Mouse (Mus musculus): ENCODE measurements around the gene Alkbh3. TPM values are rescaled to one million over a fixed set of nuclear protein-coding genes. Genes with fewer than 3 reads are reported as not detected.

The Alkbh3 gene
- polyA plus RNA-seq (2014; fragmentation: Nextera tagmentation; extraction: Ambion mirVana): 68.8 and 76.2 TPM in 2 replicates

- no peaks in the 10 kb centered on the region for H3K9me3 ChIP-seq (ENCODE audit: control insufficient read depth, low read length)
- H3K4me3 ChIP-seq (ENCODE audit: control insufficient read depth in 1 of 2, insufficient read depth in 1 of 2, low read depth in 1 of 2, low read length in 2 of 2): peak within 1 kb of the TSS; percentile 69 to 95
- WGBS: 6% methylated on average over 47 of the region's 47 CpGs
- H3K4me2 ChIP-seq (ENCODE audit: low read length): peak within 1 kb of the TSS; percentile 93
- H3K27me3 ChIP-seq (ENCODE audit: control insufficient read depth, insufficient read depth, low read length): no peaks in the 10 kb centered on the region
- H3K36me3 ChIP-seq (ENCODE audit: control insufficient read depth, insufficient read depth, low read length): peaks cover 30% of the 10 kb centered on the region
- peak; percentile 97 for ATAC-seq (ENCODE audit: insufficient number of reproducible peaks, insufficient read depth, low FRiP score, low read depth)
- peaks cover 6% of the 10 kb centered on the region in 2 experiments; a peak in 3 of 4 replicates for H3K4me1 ChIP-seq (ENCODE audit: control insufficient read depth in 2 of 2, insufficient read depth in 2 of 2, low read length in 2 of 2)
- peak within 1 kb of the TSS; percentile 81 for H3K9ac ChIP-seq (ENCODE audit: low read length)
- H3K27ac ChIP-seq (replicated peaks in 1 of 2; ENCODE audit: control insufficient read depth in 1 of 2, insufficient read depth in 1 of 2, low read depth in 2 of 2, low read length in 2 of 2): peak within 1 kb of the TSS; percentile 49 to 67
These were observed at the start of gene Alkbh3 for GRCm38 (mm10) chr2:94010335-94011291. Gene Alkbh3 (minus strand): TSS chr2:94010807.

- H3K27me3 ChIP-seq (ENCODE audit: control insufficient read depth, insufficient read depth, low read length): no peaks in the 10 kb centered on the region
- H3K36me3 ChIP-seq (ENCODE audit: control insufficient read depth, insufficient read depth, low read length): no peaks in the 10 kb centered on the region
- peaks cover 0 to 5% of the 10 kb centered on the region in 2 experiments; a peak in 1 of 4 replicates for H3K4me1 ChIP-seq (ENCODE audit: control insufficient read depth in 2 of 2, insufficient read depth in 2 of 2, low read length in 2 of 2)
- no peak overlapping the region for H3K4me2 ChIP-seq (ENCODE audit: low read length)
- H3K4me3 ChIP-seq (ENCODE audit: control insufficient read depth in 1 of 2, insufficient read depth in 1 of 2, low read depth in 1 of 2, low read length in 2 of 2): no peak overlapping the region
- 77% methylated on average over 5 of the region's 5 CpGs for WGBS
- H3K27ac ChIP-seq (replicated peaks in 1 of 2; ENCODE audit: control insufficient read depth in 1 of 2, insufficient read depth in 1 of 2, low read depth in 2 of 2, low read length in 2 of 2): no peak overlapping the region
- no peak for ATAC-seq (ENCODE audit: insufficient number of reproducible peaks, insufficient read depth, low FRiP score, low read depth)
- no peaks in the 10 kb centered on the region for H3K9me3 ChIP-seq (ENCODE audit: control insufficient read depth, low read length)
- no peak overlapping the region for H3K9ac ChIP-seq (ENCODE audit: low read length)
These were observed 48.9 kb upstream of the Alkbh3 start for GRCm38 (mm10) chr2:94059459-94059858.

- peaks cover 0 to 7% of the 10 kb centered on the region in 2 experiments; a peak in 2 of 4 replicates for H3K4me1 ChIP-seq (ENCODE audit: control insufficient read depth in 2 of 2, insufficient read depth in 2 of 2, low read length in 2 of 2)
- H3K27me3 ChIP-seq (ENCODE audit: control insufficient read depth, insufficient read depth, low read length): no peaks in the 10 kb centered on the region
- H3K9me3 ChIP-seq (ENCODE audit: control insufficient read depth, low read length): no peaks in the 10 kb centered on the region
- H3K27ac ChIP-seq (replicated peaks in 1 of 2; ENCODE audit: control insufficient read depth in 1 of 2, insufficient read depth in 1 of 2, low read depth in 2 of 2, low read length in 2 of 2): no peak overlapping the region
- no peak overlapping the region for H3K4me2 ChIP-seq (ENCODE audit: low read length)
- no peak overlapping the region for H3K4me3 ChIP-seq (ENCODE audit: control insufficient read depth in 1 of 2, insufficient read depth in 1 of 2, low read depth in 1 of 2, low read length in 2 of 2)
- H3K9ac ChIP-seq (ENCODE audit: low read length): no peak overlapping the region
- ATAC-seq (ENCODE audit: insufficient number of reproducible peaks, insufficient read depth, low FRiP score, low read depth): no peak
- H3K36me3 ChIP-seq (ENCODE audit: control insufficient read depth, insufficient read depth, low read length): no peaks in the 10 kb centered on the region
These were observed 44.2 kb upstream of the Alkbh3 start for GRCm38 (mm10) chr2:94054813-94055212.

GRCm38 (mm10) chr2:94051952-94052351 is 41.3 kb upstream of the Alkbh3 start:
- peaks cover 2 to 14% of the 10 kb centered on the region in 2 experiments; a peak in 2 of 4 replicates for H3K4me1 ChIP-seq (ENCODE audit: control insufficient read depth in 2 of 2, insufficient read depth in 2 of 2, low read length in 2 of 2)
- 87% methylated on average over 5 of the region's 5 CpGs for WGBS
- no peak overlapping the region for H3K4me2 ChIP-seq (ENCODE audit: low read length)
- H3K4me3 ChIP-seq (ENCODE audit: control insufficient read depth in 1 of 2, insufficient read depth in 1 of 2, low read depth in 1 of 2, low read length in 2 of 2): no peak overlapping the region
- no peaks in the 10 kb centered on the region for H3K27me3 ChIP-seq (ENCODE audit: control insufficient read depth, insufficient read depth, low read length)
- H3K36me3 ChIP-seq (ENCODE audit: control insufficient read depth, insufficient read depth, low read length): no peaks in the 10 kb centered on the region
- no peak for ATAC-seq (ENCODE audit: insufficient number of reproducible peaks, insufficient read depth, low FRiP score, low read depth)
- H3K9ac ChIP-seq (ENCODE audit: low read length): no peak overlapping the region
- no peaks in the 10 kb centered on the region for H3K9me3 ChIP-seq (ENCODE audit: control insufficient read depth, low read length)
- no peak overlapping the region for H3K27ac ChIP-seq (replicated peaks in 1 of 2; ENCODE audit: control insufficient read depth in 1 of 2, insufficient read depth in 1 of 2, low read depth in 2 of 2, low read length in 2 of 2)

- Histone ChIP-seq H3K4me2 (ENCODE audit: low read length) (no peak overlapping the region), H3K27me3 (ENCODE audit: control insufficient read depth, insufficient read depth, low read length) (no peaks in the 10 kb centered on the region), H3K36me3 (ENCODE audit: control insufficient read depth, insufficient read depth, low read length) (no peaks in the 10 kb centered on the region), H3K9ac (ENCODE audit: low read length) (no peak overlapping the region), H3K4me3 (ENCODE audit: control insufficient read depth in 1 of 2, insufficient read depth in 1 of 2, low read depth in 1 of 2, low read length in 2 of 2) (no peak overlapping the region), H3K9me3 (ENCODE audit: control insufficient read depth, low read length) (no peaks in the 10 kb centered on the region), H3K27ac (replicated peaks in 1 of 2; ENCODE audit: control insufficient read depth in 1 of 2, insufficient read depth in 1 of 2, low read depth in 2 of 2, low read length in 2 of 2) (no peak overlapping the region), H3K4me1 (ENCODE audit: control insufficient read depth in 2 of 2, insufficient read depth in 2 of 2, low read length in 2 of 2) (peaks cover 4 to 20% of the 10 kb centered on the region in 2 experiments; a peak in 3 of 4 replicates)
- 90% methylated on average over 3 of the region's 3 CpGs for WGBS
- ATAC-seq (ENCODE audit: insufficient number of reproducible peaks, insufficient read depth, low FRiP score, low read depth): no peak
These were observed 40.3 kb upstream of the Alkbh3 start for GRCm38 (mm10) chr2:94050901-94051300.

- H3K36me3 ChIP-seq (ENCODE audit: control insufficient read depth, insufficient read depth, low read length): no peaks in the 10 kb centered on the region
- no peaks in the 10 kb centered on the region for H3K27me3 ChIP-seq (ENCODE audit: control insufficient read depth, insufficient read depth, low read length)
- H3K9me3 ChIP-seq (ENCODE audit: control insufficient read depth, low read length): no peaks in the 10 kb centered on the region
- no peak overlapping the region for H3K4me3 ChIP-seq (ENCODE audit: control insufficient read depth in 1 of 2, insufficient read depth in 1 of 2, low read depth in 1 of 2, low read length in 2 of 2)
- no peak overlapping the region for H3K27ac ChIP-seq (replicated peaks in 1 of 2; ENCODE audit: control insufficient read depth in 1 of 2, insufficient read depth in 1 of 2, low read depth in 2 of 2, low read length in 2 of 2)
- 69% methylated on average over 5 of the region's 5 CpGs for WGBS
- no peak overlapping the region for H3K4me2 ChIP-seq (ENCODE audit: low read length)
- peaks cover 8 to 32% of the 10 kb centered on the region in 2 experiments; a peak in 3 of 4 replicates for H3K4me1 ChIP-seq (ENCODE audit: control insufficient read depth in 2 of 2, insufficient read depth in 2 of 2, low read length in 2 of 2)
- no peak for ATAC-seq (ENCODE audit: insufficient number of reproducible peaks, insufficient read depth, low FRiP score, low read depth)
- no peak overlapping the region for H3K9ac ChIP-seq (ENCODE audit: low read length)
These were observed 39.0 kb upstream of the Alkbh3 start for GRCm38 (mm10) chr2:94049471-94050176.

GRCm38 (mm10) chr2:94048733-94049470 is 38.3 kb upstream of the Alkbh3 start:
- Histone ChIP-seq H3K4me2 (ENCODE audit: low read length) (no peak overlapping the region), H3K4me1 (ENCODE audit: control insufficient read depth in 2 of 2, insufficient read depth in 2 of 2, low read length in 2 of 2) (peaks cover 11 to 38% of the 10 kb centered on the region in 2 experiments), H3K27me3 (ENCODE audit: control insufficient read depth, insufficient read depth, low read length) (no peaks in the 10 kb centered on the region), H3K4me3 (ENCODE audit: control insufficient read depth in 1 of 2, insufficient read depth in 1 of 2, low read depth in 1 of 2, low read length in 2 of 2) (no peak overlapping the region), H3K9me3 (ENCODE audit: control insufficient read depth, low read length) (no peaks in the 10 kb centered on the region), H3K27ac (replicated peaks in 1 of 2; ENCODE audit: control insufficient read depth in 1 of 2, insufficient read depth in 1 of 2, low read depth in 2 of 2, low read length in 2 of 2) (no peak overlapping the region), H3K9ac (ENCODE audit: low read length) (no peak overlapping the region), H3K36me3 (ENCODE audit: control insufficient read depth, insufficient read depth, low read length) (no peaks in the 10 kb centered on the region)
- WGBS: 65% methylated on average over 5 of the region's 5 CpGs
- no peak for ATAC-seq (ENCODE audit: insufficient number of reproducible peaks, insufficient read depth, low FRiP score, low read depth)
